Mouse (Mus musculus): Measurements from ENCODE around the gene Negr1. TPM values are rescaled to one million over a fixed set of nuclear protein-coding genes. Genes with fewer than 3 reads are reported as not detected.

Negr1 gene
- total and polyA plus RNA-seq, 3 experiments = 0.65 to 1.1 (median 1.1) TPM

GRCm38 (mm10) chr3:156766171-156766845 is 204.7 kb downstream of the Negr1 start:
- no peak overlapping the region for H3K4me3 ChIP-seq
- TF ChIP-seq EP300 (IDR thresholded peaks at IDR 0.05; ENCODE audit: insufficient read depth, low read depth, low read length) (no peak), CTCF (IDR thresholded peaks at IDR 0.05) (no peak), POLR2A (IDR thresholded peaks at IDR 0.05; ENCODE audit: insufficient read depth, low read depth, low read length) (no peak)
- H3K36me3 ChIP-seq (ENCODE audit: control insufficient read depth, insufficient read depth, low read length) = no peaks in the 10 kb centered on the region
- no peaks in the 10 kb centered on the region; the same call in 1 of the 2 replicates for H3K4me1 ChIP-seq (ENCODE audit: control insufficient read depth, insufficient read depth, low read length)
- no peak overlapping the region for H3K27ac ChIP-seq
- WGBS = 33% methylated on average over 2 of the region's 2 CpGs
- no peak overlapping the region for H3K9ac ChIP-seq (ENCODE audit: low read depth, low read length)
- no peaks in the 10 kb centered on the region for H3K79me2 ChIP-seq (replicated peaks; ENCODE audit: control insufficient read depth, insufficient read depth, low read length)
- H3K27me3 ChIP-seq (ENCODE audit: control insufficient read depth, insufficient read depth, low read length) = no peaks in the 10 kb centered on the region
- DNase-seq = no peak
- intact Hi-C loops (cut with DNase I) = no loop called here

DNA sequence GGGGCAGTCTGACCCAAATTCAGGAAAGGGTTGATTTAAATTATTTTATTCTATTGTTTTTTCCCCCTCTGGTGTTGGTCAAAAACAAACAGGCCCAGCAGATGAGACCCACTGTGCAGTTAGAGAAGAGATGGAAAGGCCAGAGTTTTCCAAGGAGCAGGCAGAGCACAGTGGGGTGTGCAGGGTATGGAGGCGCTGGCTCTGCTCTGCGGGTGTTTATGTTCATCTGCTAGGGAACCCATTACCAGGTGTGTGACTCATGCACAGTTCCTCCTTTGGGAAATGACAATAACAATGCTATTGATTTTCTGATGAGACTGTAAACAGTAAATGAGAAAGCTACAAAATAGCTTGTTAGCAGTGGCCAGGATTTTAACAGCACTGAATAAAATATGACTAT is 210.0 kb downstream of the Negr1 start:
- no peaks in the 10 kb centered on the region for H3K27me3 ChIP-seq (ENCODE audit: control insufficient read depth, insufficient read depth, low read length)
- H3K79me2 ChIP-seq (replicated peaks; ENCODE audit: control insufficient read depth, insufficient read depth, low read length) = no peaks in the 10 kb centered on the region
- no peak overlapping the region for H3K9ac ChIP-seq (ENCODE audit: low read depth, low read length)
- 83% methylated on average over 2 of the region's 2 CpGs for WGBS
- intact Hi-C loops (cut with DNase I) = no loop called here
- H3K4me1 ChIP-seq (ENCODE audit: control insufficient read depth, insufficient read depth, low read length) = no peaks in the 10 kb centered on the region
- no peak for TF ChIP-seq EP300 (IDR thresholded peaks at IDR 0.05; ENCODE audit: insufficient read depth, low read depth, low read length)
- TF ChIP-seq CTCF (IDR thresholded peaks at IDR 0.05) = no peak
- TF ChIP-seq POLR2A (IDR thresholded peaks at IDR 0.05; ENCODE audit: insufficient read depth, low read depth, low read length) = no peak
- H3K4me3 ChIP-seq = no peak overlapping the region
- no peaks in the 10 kb centered on the region for H3K36me3 ChIP-seq (ENCODE audit: control insufficient read depth, insufficient read depth, low read length)
- no peak for DNase-seq
- H3K27ac ChIP-seq = no peak overlapping the region

- no peak for DNase-seq
- 39% methylated on average over 1 of the region's 1 CpGs for WGBS
- Histone ChIP-seq H3K4me3 (no peak overlapping the region), H3K9ac (ENCODE audit: low read depth, low read length) (no peak overlapping the region), H3K27ac (no peak overlapping the region), H3K4me1 (ENCODE audit: control insufficient read depth, insufficient read depth, low read length) (no peaks in the 10 kb centered on the region), H3K79me2 (replicated peaks; ENCODE audit: control insufficient read depth, insufficient read depth, low read length) (no peaks in the 10 kb centered on the region), H3K27me3 (ENCODE audit: control insufficient read depth, insufficient read depth, low read length) (no peaks in the 10 kb centered on the region), H3K36me3 (ENCODE audit: control insufficient read depth, insufficient read depth, low read length) (no peaks in the 10 kb centered on the region)
- intact Hi-C loops (cut with DNase I) = no loop called here
- TF ChIP-seq EP300 (IDR thresholded peaks at IDR 0.05; ENCODE audit: insufficient read depth, low read depth, low read length) (no peak), POLR2A (IDR thresholded peaks at IDR 0.05; ENCODE audit: insufficient read depth, low read depth, low read length) (no peak), CTCF (IDR thresholded peaks at IDR 0.05) (no peak)
Measured at GRCm38 (mm10) chr3:156772057-156772456, 210.5 kb downstream of the Negr1 start.

- intact Hi-C loops (cut with DNase I) = no loop called here
- Histone ChIP-seq H3K27me3 (ENCODE audit: control insufficient read depth, insufficient read depth, low read length) (no peaks in the 10 kb centered on the region), H3K9ac (ENCODE audit: low read depth, low read length) (no peak overlapping the region), H3K4me3 (no peak overlapping the region), H3K4me1 (ENCODE audit: control insufficient read depth, insufficient read depth, low read length) (no peaks in the 10 kb centered on the region), H3K27ac (no peak overlapping the region), H3K79me2 (replicated peaks; ENCODE audit: control insufficient read depth, insufficient read depth, low read length) (no peaks in the 10 kb centered on the region), H3K36me3 (ENCODE audit: control insufficient read depth, insufficient read depth, low read length) (no peaks in the 10 kb centered on the region)
- WGBS = 44% methylated on average over 1 of the region's 1 CpGs
- TF ChIP-seq POLR2A (IDR thresholded peaks at IDR 0.05; ENCODE audit: insufficient read depth, low read depth, low read length) = no peak
- no peak for DNase-seq
Measured at GRCm38 (mm10) chr3:156784309-156784852, 222.8 kb downstream of the Negr1 start.

DNA sequence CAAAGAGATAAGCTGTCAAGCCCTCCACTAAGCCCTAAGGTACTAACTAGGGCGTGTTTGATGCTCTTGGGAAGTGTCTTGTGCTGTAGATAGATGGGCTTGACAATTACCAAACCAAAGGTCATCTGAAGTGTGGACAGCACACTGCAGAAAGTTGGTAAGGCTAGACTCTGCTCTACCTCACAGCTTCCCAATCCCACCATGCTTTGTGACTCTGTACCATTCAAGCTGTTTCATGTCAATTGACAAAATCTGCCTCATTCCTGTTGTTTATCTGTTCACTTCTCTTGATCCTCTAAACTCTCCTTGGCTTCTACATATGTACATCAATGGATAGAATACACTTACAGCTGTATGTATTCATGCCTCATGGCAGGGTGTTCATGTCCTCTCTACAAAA is 224.8 kb downstream of the Negr1 start:
- H3K79me2 ChIP-seq (replicated peaks; ENCODE audit: control insufficient read depth, insufficient read depth, low read length) = no peaks in the 10 kb centered on the region
- H3K27ac ChIP-seq = no peak overlapping the region
- no peak overlapping the region for H3K9ac ChIP-seq (ENCODE audit: low read depth, low read length)
- H3K27me3 ChIP-seq (ENCODE audit: control insufficient read depth, insufficient read depth, low read length) = no peaks in the 10 kb centered on the region
- DNase-seq = no peak
- 57% methylated on average over 1 of the region's 1 CpGs for WGBS
- no peaks in the 10 kb centered on the region for H3K36me3 ChIP-seq (ENCODE audit: control insufficient read depth, insufficient read depth, low read length)
- H3K4me1 ChIP-seq (ENCODE audit: control insufficient read depth, insufficient read depth, low read length) = no peaks in the 10 kb centered on the region
- intact Hi-C loops (cut with DNase I) = no loop called here
- TF ChIP-seq EP300 (IDR thresholded peaks at IDR 0.05; ENCODE audit: insufficient read depth, low read depth, low read length) (no peak), CTCF (IDR thresholded peaks at IDR 0.05) (no peak), POLR2A (IDR thresholded peaks at IDR 0.05; ENCODE audit: insufficient read depth, low read depth, low read length) (no peak)
- H3K4me3 ChIP-seq = no peak overlapping the region

DNA sequence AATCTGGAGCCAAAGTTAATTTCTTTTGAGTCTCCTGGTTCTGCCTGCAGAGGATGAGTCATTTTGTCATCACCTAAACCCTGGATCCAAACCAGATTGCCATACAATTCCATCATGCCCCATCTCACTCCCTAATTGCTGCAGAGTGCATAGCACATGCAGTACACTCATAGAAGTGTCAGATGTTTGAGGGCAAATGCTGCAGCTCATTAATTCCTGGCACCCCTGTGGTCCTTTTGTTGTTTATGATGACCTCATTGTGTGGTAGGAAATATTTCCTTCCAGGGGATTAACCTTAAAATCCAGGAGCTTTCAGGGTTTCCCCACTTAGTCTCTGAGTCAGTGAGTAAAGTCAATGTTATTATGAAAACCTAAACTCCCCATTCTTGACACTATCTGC is 229.6 kb downstream of the Negr1 start:
- Histone ChIP-seq H3K79me2 (replicated peaks; ENCODE audit: control insufficient read depth, insufficient read depth, low read length) (no peaks in the 10 kb centered on the region), H3K4me1 (ENCODE audit: control insufficient read depth, insufficient read depth, low read length) (no peaks in the 10 kb centered on the region), H3K27me3 (ENCODE audit: control insufficient read depth, insufficient read depth, low read length) (no peaks in the 10 kb centered on the region), H3K4me3 (no peak overlapping the region), H3K27ac (no peak overlapping the region), H3K36me3 (ENCODE audit: control insufficient read depth, insufficient read depth, low read length) (no peaks in the 10 kb centered on the region), H3K9ac (ENCODE audit: low read depth, low read length) (no peak overlapping the region)
- no peak for DNase-seq
- intact Hi-C loops (cut with DNase I) = no loop called here
- TF ChIP-seq POLR2A (IDR thresholded peaks at IDR 0.05; ENCODE audit: insufficient read depth, low read depth, low read length) (no peak), CTCF (IDR thresholded peaks at IDR 0.05) (no peak), EP300 (IDR thresholded peaks at IDR 0.05; ENCODE audit: insufficient read depth, low read depth, low read length) (no peak)

Measured in heart, adult 2 months (tissue).